Mouse (Mus musculus) liver, embryonic 12.5 days (tissue): ENCODE results near the gene Mnd1. TPM values are rescaled to one million over a fixed set of nuclear protein-coding genes. Genes with fewer than 3 reads are reported as not detected.
A peak's percentile ranks its signal among the peaks of the same experiment; 100 is the strongest.

Experiments
- ATAC-seq: fragments of 200-750 bp; cut with Nextera tagmentation; 2 replicates; pipeline ENCODE4 v1.8.0; 2017; ENCODE audit warnings: moderate number of reproducible peaks, mild to moderate bottlenecking, moderate library complexity
- H3K27ac ChIP-seq: fragments of 300-500 bp; sonication (generic); 2 replicates; pipeline ENCODE4 v1.5.1; 2016; ENCODE audit warnings: mild to moderate bottlenecking
- H3K27me3 ChIP-seq: fragments of 300-500 bp; sonication (generic); replicated peaks from 2 replicates; pipeline ENCODE4 v1.6.1; 2016; ENCODE audit warnings: mild to moderate bottlenecking, moderate library complexity
- H3K36me3 ChIP-seq: fragments of 300-500 bp; sonication (generic); 2 replicates; pipeline ENCODE4 v1.6.1; 2016; ENCODE audit warnings: mild to moderate bottlenecking, moderate library complexity
- H3K4me1 ChIP-seq: fragments of 300-500 bp; sonication (generic); 2 replicates; pipeline ENCODE4 v1.6.1; 2016
- H3K4me2 ChIP-seq: fragments of 300-500 bp; sonication (generic); 2 replicates; pipeline ENCODE4 v1.6.1; 2016; ENCODE audit warnings: mild to moderate bottlenecking, moderate library complexity
- H3K4me3 ChIP-seq: fragments of 300-500 bp; sonication (generic); 2 replicates; pipeline ENCODE4 v1.5.1; 2016; ENCODE audit warnings: mild to moderate bottlenecking, moderate library complexity
- H3K9ac ChIP-seq: fragments of 300-500 bp; sonication (generic); 2 replicates; pipeline ENCODE4 v1.6.1; 2016; ENCODE audit warnings: mild to moderate bottlenecking, moderate library complexity
- H3K9me3 ChIP-seq: fragments of 300-500 bp; sonication (generic); replicated peaks from 2 replicates; pipeline ENCODE4 v1.6.1; 2016; ENCODE audit warnings: mild to moderate bottlenecking, moderate library complexity
- WGBS: fragments of 180-500 bp; shearing (Covaris S2); methylation state at CpG from one replicate; pipeline ENCODE4 v1.1.7; 2016; ENCODE audit not compliant: insufficient replicate concordance; 5-methylcytosine and 5-hydroxymethylcytosine counted together
- polyA plus RNA-seq: library from polyadenylated mRNA; unstranded; fragments of >200 nt; fragmentation: Nextera tagmentation; extraction: Ambion mirVana; gene quantifications from 2 replicates; pipeline ENCODE4 v1.2.1, GENCODE M21; 2016

Mnd1 gene
- 12.3 and 12.8 TPM in 2 replicates for polyA plus RNA-seq

GRCm38 (mm10) chr3:84155558-84156006 lies at the start of gene Mnd1:
Gene Mnd1, minus strand, starts transcription at chr3:84155786.
- peak within 1 kb of the TSS; percentile 100 for H3K4me2 ChIP-seq
- no peaks in the 10 kb centered on the region for H3K27me3 ChIP-seq
- peak within 1 kb of the TSS; percentile 85 for H3K9ac ChIP-seq
- under 1% methylated on average over 29 of the region's 29 CpGs for WGBS
- peak within 1 kb of the TSS; percentile 93 for H3K27ac ChIP-seq
- H3K4me3 ChIP-seq = peak within 1 kb of the TSS; percentile 72
- 0 out of 2 replicates have a peak, but pooled peaks cover 4% of the 10 kb centered on the region for H3K36me3 ChIP-seq
- ATAC-seq = peak; percentile 96
- peaks cover 18% of the 10 kb centered on the region for H3K4me1 ChIP-seq
- H3K9me3 ChIP-seq = no peaks in the 10 kb centered on the region

DNA sequence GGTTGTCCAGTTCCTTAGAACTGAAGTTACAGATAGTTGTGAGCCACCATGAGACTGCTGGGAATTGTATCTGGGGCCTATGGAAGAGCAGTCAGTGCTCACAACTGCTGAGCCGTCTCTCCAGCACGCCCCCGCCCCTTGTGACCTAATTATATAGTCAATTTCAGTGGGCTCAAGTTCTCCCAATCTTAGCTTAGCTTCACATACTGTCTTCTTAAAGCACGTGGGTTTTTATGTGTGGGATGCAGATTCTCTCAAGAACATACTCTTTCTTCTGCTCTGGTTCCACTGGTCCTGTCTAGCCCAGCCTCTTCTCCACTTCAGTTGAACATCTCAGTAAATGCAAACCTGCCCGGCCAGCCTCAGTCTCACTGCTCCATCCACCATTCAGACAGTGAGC lies 49.1 kb upstream of the Mnd1 start:
- Histone ChIP-seq H3K36me3 (no peaks in the 10 kb centered on the region), H3K4me3 (no peak overlapping the region), H3K9ac (no peak overlapping the region), H3K4me1 (no peaks in the 10 kb centered on the region), H3K27me3 (0 out of 2 replicates have a peak, but pooled peaks cover 7% of the 10 kb centered on the region), H3K9me3 (no peaks in the 10 kb centered on the region), H3K27ac (no peak overlapping the region), H3K4me2 (no peak overlapping the region)
- ATAC-seq = no peak
- WGBS = 68% methylated on average over 5 of the region's 5 CpGs

DNA sequence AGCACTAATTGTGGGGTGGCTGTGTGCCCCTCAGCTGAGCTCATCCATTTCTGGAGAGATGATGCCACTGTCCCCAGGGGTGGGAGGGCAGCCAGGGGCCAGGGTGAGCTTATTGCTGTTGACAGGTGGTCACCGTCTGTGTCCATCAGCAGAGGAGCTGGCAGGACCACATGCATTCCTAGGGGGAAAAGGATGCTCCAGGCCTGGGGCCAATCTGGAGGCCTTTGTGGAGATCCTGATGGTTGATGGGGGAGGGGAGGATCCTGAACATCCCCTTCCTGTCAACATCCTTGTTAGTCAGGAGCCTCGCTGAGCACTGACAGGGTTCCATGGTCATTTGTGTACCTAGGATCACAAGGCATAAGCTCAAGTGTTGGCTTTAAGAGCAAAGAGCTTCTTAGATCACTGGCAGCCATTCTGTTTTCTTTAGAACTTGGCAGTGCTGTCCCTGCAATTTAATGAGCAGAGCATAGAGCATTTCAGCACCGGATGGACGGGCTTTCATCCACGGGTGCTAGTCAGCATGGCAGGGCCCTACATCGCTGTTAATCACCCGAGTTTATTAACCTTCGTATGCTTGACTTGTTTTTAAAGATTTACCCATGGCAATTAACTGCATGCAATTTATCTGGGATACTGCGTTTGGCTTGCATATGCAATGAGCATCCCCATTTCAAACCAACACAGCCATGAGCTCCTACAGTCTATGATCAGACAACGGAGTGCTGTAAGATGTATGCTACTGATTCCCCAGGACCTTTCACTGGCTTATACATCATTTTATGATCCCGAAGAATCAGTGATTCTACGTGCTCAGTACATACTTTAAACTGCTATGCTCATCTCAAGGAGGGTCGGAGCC lies 45.2 kb upstream of the Mnd1 start:
- no peak overlapping the region for H3K4me2 ChIP-seq
- H3K36me3 ChIP-seq = no peaks in the 10 kb centered on the region
- 73% methylated on average over 13 of the region's 13 CpGs for WGBS
- H3K9me3 ChIP-seq = no peaks in the 10 kb centered on the region
- H3K9ac ChIP-seq = no peak overlapping the region
- H3K4me3 ChIP-seq = no peak overlapping the region
- no peak for ATAC-seq
- H3K4me1 ChIP-seq = no peaks in the 10 kb centered on the region
- 0 out of 2 replicates have a peak, but pooled peaks cover 4% of the 10 kb centered on the region for H3K27me3 ChIP-seq
- no peak overlapping the region for H3K27ac ChIP-seq

GRCm38 (mm10) chr3:84199516-84199915 lies 43.9 kb upstream of the Mnd1 start:
- WGBS = 87% methylated on average over 9 of the region's 9 CpGs
- Histone ChIP-seq H3K4me1 (no peaks in the 10 kb centered on the region), H3K9ac (no peak overlapping the region), H3K4me2 (no peak overlapping the region), H3K36me3 (no peaks in the 10 kb centered on the region), H3K4me3 (no peak overlapping the region), H3K27ac (no peak overlapping the region), H3K9me3 (no peaks in the 10 kb centered on the region), H3K27me3 (0 out of 2 replicates have a peak, but pooled peaks cover 4% of the 10 kb centered on the region)
- no peak for ATAC-seq

DNA sequence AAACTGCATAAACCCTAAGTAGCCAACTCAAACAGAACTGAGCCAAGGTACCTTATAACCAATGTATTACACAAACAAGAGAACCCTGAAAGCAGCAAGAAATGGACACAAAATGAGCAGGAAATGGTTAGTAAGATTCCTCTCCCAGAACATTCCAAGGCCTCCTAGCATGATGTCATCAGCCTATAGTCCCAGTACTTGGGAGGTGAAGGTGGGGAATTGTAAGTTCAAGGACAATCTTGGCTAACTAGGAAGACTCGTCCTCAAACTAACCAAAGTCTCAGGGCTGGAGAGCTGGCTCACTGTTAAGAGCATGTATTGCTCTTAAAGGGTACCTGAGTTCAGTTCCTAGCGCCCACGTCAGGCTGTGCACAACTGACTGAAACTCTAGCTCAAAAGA lies 42.6 kb upstream of the Mnd1 start:
- Histone ChIP-seq H3K36me3 (no peaks in the 10 kb centered on the region), H3K27me3 (peaks cover 11% of the 10 kb centered on the region), H3K4me3 (no peak overlapping the region), H3K9me3 (no peaks in the 10 kb centered on the region), H3K9ac (no peak overlapping the region), H3K4me2 (no peak overlapping the region), H3K4me1 (no peaks in the 10 kb centered on the region), H3K27ac (no peak overlapping the region)
- ATAC-seq = no peak
- WGBS = 68% methylated on average over 3 of the region's 3 CpGs

GRCm38 (mm10) chr3:84193881-84194280 lies 38.3 kb upstream of the Mnd1 start:
- 50% methylated on average over 4 of the region's 4 CpGs for WGBS
- Histone ChIP-seq H3K9me3 (no peaks in the 10 kb centered on the region), H3K9ac (no peak overlapping the region), H3K36me3 (no peaks in the 10 kb centered on the region), H3K4me2 (no peak overlapping the region), H3K27me3 (peaks cover 46% of the 10 kb centered on the region), H3K4me1 (peaks cover 15% of the 10 kb centered on the region), H3K27ac (no peak overlapping the region), H3K4me3 (no peak overlapping the region)
- no peak for ATAC-seq

GRCm38 (mm10) chr3:84191141-84191881 lies 35.7 kb upstream of the Mnd1 start:
- Histone ChIP-seq H3K9me3 (no peaks in the 10 kb centered on the region), H3K4me3 (peak overlapping the region; percentile 39), H3K27ac (no peak overlapping the region), H3K4me2 (peak overlapping the region; percentile 61), H3K4me1 (peaks cover 15% of the 10 kb centered on the region), H3K27me3 (peaks cover 52% of the 10 kb centered on the region), H3K9ac (no peak overlapping the region), H3K36me3 (no peaks in the 10 kb centered on the region)
- 26% methylated on average over 21 of the region's 21 CpGs for WGBS
- ATAC-seq = no peak

DNA sequence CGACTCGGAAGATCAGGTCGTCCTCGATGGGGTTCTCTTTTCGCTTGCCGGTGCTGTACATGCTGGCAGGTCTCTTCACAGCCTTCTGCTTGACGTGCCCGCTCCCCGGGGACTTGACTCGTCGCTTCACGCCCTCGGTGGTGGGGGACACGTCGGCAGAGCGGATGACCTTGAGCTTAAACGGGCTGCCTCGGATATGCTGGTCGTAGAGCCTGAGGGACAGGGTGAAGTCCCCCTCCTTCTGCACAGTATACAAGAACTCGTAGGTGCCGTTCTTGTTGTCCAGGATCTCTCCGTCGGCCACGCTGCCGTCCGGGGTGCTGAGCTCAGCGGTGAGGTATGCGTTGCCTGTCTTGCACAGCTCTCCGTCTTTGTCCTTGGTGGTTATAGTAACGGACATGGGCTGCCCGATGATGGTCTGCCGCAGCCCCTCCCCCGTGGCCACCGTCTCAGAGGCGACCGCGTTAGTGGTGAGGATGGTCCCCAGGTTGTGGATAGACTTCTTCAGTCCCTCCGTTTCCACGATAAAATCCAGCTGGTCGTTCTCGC lies 35.0 kb upstream of the Mnd1 start:
- ATAC-seq = no peak

DNA sequence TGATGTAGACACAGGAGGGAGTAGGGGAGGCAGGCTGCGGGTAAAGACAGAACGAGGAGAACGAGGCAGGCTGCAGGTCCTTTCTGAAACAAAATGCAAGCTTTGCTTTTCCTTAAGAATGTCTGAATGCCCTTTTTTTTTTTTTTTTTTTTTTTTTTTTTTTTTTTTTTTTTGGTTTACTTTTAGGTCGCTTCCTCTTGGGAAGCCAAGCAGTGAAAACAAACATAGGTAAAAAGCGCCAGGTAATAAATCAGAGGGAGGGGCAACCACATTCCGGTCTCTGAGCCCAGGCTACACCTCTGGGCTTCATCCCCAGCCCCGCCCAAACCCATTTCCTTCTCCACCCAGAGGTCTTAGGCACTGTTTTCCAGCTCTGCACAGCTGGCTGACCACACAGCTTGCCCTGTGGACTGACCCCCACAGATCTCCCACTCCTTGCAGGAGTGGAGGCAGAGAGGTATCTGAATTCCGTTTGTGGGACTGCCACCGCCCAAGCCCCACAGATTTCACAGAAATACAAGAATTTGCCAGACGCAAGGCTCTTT lies 34.1 kb upstream of the Mnd1 start:
- Histone ChIP-seq H3K9me3 (no peaks in the 10 kb centered on the region), H3K36me3 (no peaks in the 10 kb centered on the region), H3K4me3 (peak overlapping the region; percentile 39), H3K9ac (no peak overlapping the region), H3K27ac (no peak overlapping the region), H3K27me3 (peaks cover 52% of the 10 kb centered on the region), H3K4me2 (peak overlapping the region; percentile 61), H3K4me1 (peaks cover 15% of the 10 kb centered on the region)
- no peak for ATAC-seq
- 21% methylated on average over 10 of the region's 10 CpGs for WGBS

More for the DNA sequence above, 35.0 kb upstream of the Mnd1 start:
- Histone ChIP-seq H3K4me3 (peak overlapping the region; percentile 39), H3K27me3 (peaks cover 52% of the 10 kb centered on the region), H3K4me1 (peaks cover 15% of the 10 kb centered on the region), H3K4me2 (peak overlapping the region; percentile 61), H3K9me3 (no peaks in the 10 kb centered on the region), H3K27ac (no peak overlapping the region), H3K9ac (no peak overlapping the region), H3K36me3 (no peaks in the 10 kb centered on the region)
- 2% methylated on average over 41 of the region's 41 CpGs for WGBS

GRCm38 (mm10) chr3:84181717-84182116 lies 26.1 kb upstream of the Mnd1 start:
- WGBS = 47% methylated on average over 4 of the region's 4 CpGs
- H3K4me2 ChIP-seq = no peak overlapping the region
- no peaks in the 10 kb centered on the region for H3K36me3 ChIP-seq
- H3K4me1 ChIP-seq = no peaks in the 10 kb centered on the region
- H3K9ac ChIP-seq = no peak overlapping the region
- no peak for ATAC-seq
- no peak overlapping the region for H3K4me3 ChIP-seq
- no peak overlapping the region for H3K27ac ChIP-seq
- no peaks in the 10 kb centered on the region for H3K9me3 ChIP-seq
- 0 out of 2 replicates have a peak, but pooled peaks cover under 1% of the 10 kb centered on the region for H3K27me3 ChIP-seq

DNA sequence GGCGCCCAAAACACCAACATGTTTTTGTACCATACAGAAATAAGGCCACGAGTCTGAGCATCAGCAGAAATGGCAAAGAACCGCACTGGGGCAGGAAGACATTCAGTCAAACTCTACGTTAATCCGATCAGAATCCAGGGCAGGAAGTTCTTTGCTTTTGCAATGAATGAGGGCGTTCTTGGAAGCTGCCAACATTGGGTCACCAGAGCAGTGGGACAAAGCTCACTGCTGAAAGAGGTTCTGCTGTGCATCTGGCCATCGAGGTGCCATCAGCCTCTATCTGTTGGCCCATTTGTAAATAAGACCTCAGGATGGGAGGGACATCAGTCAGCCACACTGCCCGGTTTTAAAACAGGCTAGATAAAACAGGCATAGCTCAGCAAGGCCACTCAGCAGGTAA lies 25.5 kb upstream of the Mnd1 start:
- 37% methylated on average over 8 of the region's 8 CpGs for WGBS

More for the DNA sequence above, 25.5 kb upstream of the Mnd1 start:
- no peaks in the 10 kb centered on the region for H3K36me3 ChIP-seq
- no peak overlapping the region for H3K27ac ChIP-seq
- H3K9ac ChIP-seq = no peak overlapping the region
- ATAC-seq = no peak
- H3K9me3 ChIP-seq = no peaks in the 10 kb centered on the region
- H3K4me2 ChIP-seq = no peak overlapping the region
- H3K4me3 ChIP-seq = no peak overlapping the region
- no peaks in the 10 kb centered on the region for H3K27me3 ChIP-seq
- no peaks in the 10 kb centered on the region for H3K4me1 ChIP-seq
